Mouse (Mus musculus) G1E (cell line): Measurements from ENCODE around the gene Stab2.

Experiments
- CTCF ChIP-seq: IDR thresholded peaks from 2 replicates; pipeline ENCODE4 v1.5.1; 2012; ENCODE audit warnings: low read depth, low read length, inconsistent platforms, mixed read lengths
- GATA1 ChIP-seq: IDR thresholded peaks from 2 replicates; pipeline ENCODE4 v1.6.1; 2012; ENCODE audit warnings: borderline replicate concordance, low read length, inconsistent platforms, mixed read lengths
- GATA2 ChIP-seq: IDR thresholded peaks from 2 replicates; pipeline ENCODE4 v1.6.1; 2012; ENCODE audit warnings: low read depth, low read length, inconsistent platforms, borderline replicate concordance
- POLR2AphosphoS5 ChIP-seq: IDR thresholded peaks from 2 replicates; pipeline ENCODE4 v1.6.1; 2012; ENCODE audit warnings: low read depth, low read length, inconsistent platforms; ENCODE audit not compliant: insufficient replicate concordance
- TAL1 ChIP-seq: conservative IDR thresholded peaks from 2 replicates; pipeline ENCODE4 v1.6.1; 2012; ENCODE audit warnings: low read depth, low read length, inconsistent platforms, mixed read lengths

DNA sequence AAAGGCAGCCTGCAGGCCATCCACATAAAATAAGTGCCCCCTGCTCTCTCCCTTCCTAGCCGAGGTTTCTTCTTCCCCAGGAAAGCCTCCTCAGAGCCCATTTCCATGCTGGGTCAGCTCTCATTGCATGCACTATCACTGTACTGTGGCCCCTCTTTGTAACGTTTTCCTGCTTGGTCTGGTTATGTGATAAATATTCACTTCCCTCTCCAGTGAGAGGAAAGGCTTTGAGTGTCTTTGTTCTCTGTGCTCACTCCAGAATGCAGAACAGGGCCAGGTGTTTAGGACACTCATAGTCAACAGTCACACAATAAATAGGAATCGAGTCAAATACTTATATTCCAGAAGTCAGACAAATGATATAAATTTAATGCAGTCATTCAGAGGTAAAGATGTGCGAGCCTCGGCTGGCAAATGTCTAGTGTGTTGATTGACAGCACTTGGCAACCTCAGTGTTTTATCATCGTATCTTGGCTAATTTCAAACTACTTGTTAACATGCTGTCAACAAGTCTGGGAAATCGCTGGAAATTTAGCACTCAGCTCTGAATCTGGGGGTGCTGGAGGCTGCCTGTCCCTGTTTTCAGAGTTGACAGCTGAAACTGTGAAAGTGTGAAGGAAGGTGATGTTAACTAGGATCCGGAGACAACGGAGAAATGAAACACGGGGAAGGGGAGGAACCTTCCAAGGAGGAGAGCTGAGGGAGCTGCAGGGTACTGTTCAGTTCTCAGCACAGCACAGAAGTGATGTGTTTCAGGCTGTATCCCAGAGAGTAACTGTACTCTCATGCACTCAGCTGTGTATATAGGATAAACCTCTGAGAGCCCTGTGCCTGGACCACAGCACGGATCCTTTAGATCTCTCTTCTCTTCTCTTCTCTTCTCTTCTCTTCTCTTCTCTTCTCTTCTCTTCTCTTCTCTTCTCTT, 46.0 kb downstream of the Stab2 start:
- TF ChIP-seq POLR2AphosphoS5 (no peak), GATA1 (no peak), TAL1 (no peak), CTCF (no peak), GATA2 (no peak)
